Mouse (Mus musculus): ENCODE measurements around the gene Gm6793. TPM values are rescaled to one million over a fixed set of nuclear protein-coding genes. Genes with fewer than 3 reads are reported as not detected.

Gene Gm6793
- polyA plus RNA-seq, 2 experiments, result 0.17 TPM; not detected in 1

- DNase-seq (ENCODE audit: low read depth in 3 of 3, low spot score in 3 of 3), result no peak
- ATAC-seq (ENCODE audit: insufficient read depth), result no peak
- Histone ChIP-seq H3K36me3 (replicated peaks; ENCODE audit: control insufficient read depth, insufficient read depth, low read depth) (no peaks in the 10 kb centered on the region), H3K27ac (no peak overlapping the region), H3K4me3 (ENCODE audit: insufficient read depth in 1 of 2, low read depth in 2 of 2, low read length in 2 of 2) (no peak overlapping the region), H3K4me1 (replicated peaks; ENCODE audit: control insufficient read depth in 2 of 2, insufficient read depth in 2 of 2, low read length in 1 of 2) (no peaks in the 10 kb centered on the region), H3K9ac (replicated peaks) (no peak overlapping the region), H3K9me3 (ENCODE audit: control insufficient read depth, low read length) (no peaks in the 10 kb centered on the region), H3K4me2 (ENCODE audit: low read depth) (no peak overlapping the region), H3K27me3 (ENCODE audit: control insufficient read depth, insufficient read depth, low read length) (no peaks in the 10 kb centered on the region)
- 61% methylated on average over 7 of the region's 7 CpGs for WGBS (ENCODE audit: insufficient replicate concordance)
- TF ChIP-seq EP300 (IDR thresholded peaks at IDR 0.05; ENCODE audit: low read depth) (no peak), CTCF (IDR thresholded peaks at IDR 0.05; ENCODE audit: low read depth) (no peak)
These were observed 18.2 kb upstream of the Gm6793 start for GRCm38 (mm10) chr8:112033071-112033470.

- DNase-seq (ENCODE audit: low read depth in 3 of 3, low spot score in 3 of 3) (no peak), ATAC-seq (ENCODE audit: insufficient read depth) (no peak)
- Histone ChIP-seq H3K9ac (replicated peaks) (no peak overlapping the region), H3K4me2 (ENCODE audit: low read depth) (no peak overlapping the region), H3K4me1 (replicated peaks; ENCODE audit: control insufficient read depth in 2 of 2, insufficient read depth in 2 of 2, low read length in 1 of 2) (no peaks in the 10 kb centered on the region), H3K27ac (no peak overlapping the region), H3K27me3 (ENCODE audit: control insufficient read depth, insufficient read depth, low read length) (no peaks in the 10 kb centered on the region), H3K36me3 (replicated peaks; ENCODE audit: control insufficient read depth, insufficient read depth, low read depth) (no peaks in the 10 kb centered on the region), H3K4me3 (ENCODE audit: insufficient read depth in 1 of 2, low read depth in 2 of 2, low read length in 2 of 2) (no peak overlapping the region), H3K9me3 (ENCODE audit: control insufficient read depth, low read length) (no peaks in the 10 kb centered on the region)
- TF ChIP-seq EP300 (IDR thresholded peaks at IDR 0.05; ENCODE audit: low read depth), result no peak
- no peak for TF ChIP-seq CTCF (IDR thresholded peaks at IDR 0.05; ENCODE audit: low read depth)
- 49% methylated on average over 6 of the region's 6 CpGs for WGBS (ENCODE audit: insufficient replicate concordance)
These were observed 15.8 kb upstream of the Gm6793 start for GRCm38 (mm10) chr8:112030663-112031062.

- no peak overlapping the region for H3K27ac ChIP-seq
- H3K4me3 ChIP-seq (ENCODE audit: insufficient read depth in 1 of 2, low read depth in 2 of 2, low read length in 2 of 2), result no peak overlapping the region
- no peaks in the 10 kb centered on the region for H3K27me3 ChIP-seq (ENCODE audit: control insufficient read depth, insufficient read depth, low read length)
- no peak overlapping the region for H3K9ac ChIP-seq (replicated peaks)
- no peaks in the 10 kb centered on the region for H3K36me3 ChIP-seq (replicated peaks; ENCODE audit: control insufficient read depth, insufficient read depth, low read depth)
- ATAC-seq (ENCODE audit: insufficient read depth) (no peak), DNase-seq (ENCODE audit: low read depth in 3 of 3, low spot score in 3 of 3) (no peak)
- H3K9me3 ChIP-seq (ENCODE audit: control insufficient read depth, low read length), result no peaks in the 10 kb centered on the region
- WGBS (ENCODE audit: insufficient replicate concordance), result 56% methylated on average over 7 of the region's 7 CpGs
- no peaks in the 10 kb centered on the region for H3K4me1 ChIP-seq (replicated peaks; ENCODE audit: control insufficient read depth in 2 of 2, insufficient read depth in 2 of 2, low read length in 1 of 2)
- TF ChIP-seq CTCF (IDR thresholded peaks at IDR 0.05; ENCODE audit: low read depth), result no peak
- TF ChIP-seq EP300 (IDR thresholded peaks at IDR 0.05; ENCODE audit: low read depth), result no peak
- no peak overlapping the region for H3K4me2 ChIP-seq (ENCODE audit: low read depth)
These were observed 14.6 kb upstream of the Gm6793 start for GRCm38 (mm10) chr8:112029455-112029854.

GRCm38 (mm10) chr8:112011816-112012242, 3.0 kb downstream of the Gm6793 start:
- no peaks in the 10 kb centered on the region; the same call in 1 of the 2 replicates for H3K36me3 ChIP-seq (replicated peaks; ENCODE audit: control insufficient read depth, insufficient read depth, low read depth)
- peak overlapping the region; percentile 60 for H3K27ac ChIP-seq
- peak overlapping the region; percentile 92 to 95 for H3K4me3 ChIP-seq (ENCODE audit: insufficient read depth in 1 of 2, low read depth in 2 of 2, low read length in 2 of 2)
- H3K27me3 ChIP-seq (ENCODE audit: control insufficient read depth, insufficient read depth, low read length), result no peaks in the 10 kb centered on the region
- H3K9me3 ChIP-seq (ENCODE audit: control insufficient read depth, low read length), result no peaks in the 10 kb centered on the region
- H3K4me1 ChIP-seq (replicated peaks; ENCODE audit: control insufficient read depth in 2 of 2, insufficient read depth in 2 of 2, low read length in 1 of 2), result peaks cover 9 to 21% of the 10 kb centered on the region in 2 experiments
- DNase-seq (ENCODE audit: low read depth in 3 of 3, low spot score in 3 of 3) (peak in 2 of 3 experiments; percentile 28 to 37), ATAC-seq (ENCODE audit: insufficient read depth) (peak; percentile 57)
- under 1% methylated on average over 40 of the region's 40 CpGs for WGBS (ENCODE audit: insufficient replicate concordance)
- peak overlapping the region; percentile 79 for H3K9ac ChIP-seq (replicated peaks)
- peak overlapping the region; percentile 92 for H3K4me2 ChIP-seq (ENCODE audit: low read depth)
- TF ChIP-seq CTCF (IDR thresholded peaks at IDR 0.05; ENCODE audit: low read depth), result no peak
- no peak for TF ChIP-seq EP300 (IDR thresholded peaks at IDR 0.05; ENCODE audit: low read depth)

- peak; percentile 85 for ATAC-seq (ENCODE audit: insufficient read depth)
- WGBS (ENCODE audit: insufficient replicate concordance), result under 1% methylated on average over 61 of the region's 61 CpGs
- Histone ChIP-seq H3K9ac (replicated peaks) (peak within 1 kb of the TSS; percentile 79), H3K4me3 (ENCODE audit: insufficient read depth in 1 of 2, low read depth in 2 of 2, low read length in 2 of 2) (peak within 1 kb of the TSS; percentile 92 to 95), H3K4me1 (replicated peaks; ENCODE audit: control insufficient read depth in 2 of 2, insufficient read depth in 2 of 2, low read length in 1 of 2) (peaks cover 9 to 21% of the 10 kb centered on the region in 2 experiments), H3K36me3 (replicated peaks; ENCODE audit: control insufficient read depth, insufficient read depth, low read depth) (no peaks in the 10 kb centered on the region; the same call in 1 of the 2 replicates), H3K9me3 (ENCODE audit: control insufficient read depth, low read length) (no peaks in the 10 kb centered on the region), H3K27me3 (ENCODE audit: control insufficient read depth, insufficient read depth, low read length) (no peaks in the 10 kb centered on the region), H3K27ac (peak within 1 kb of the TSS; percentile 60), H3K4me2 (ENCODE audit: low read depth) (peak within 1 kb of the TSS; percentile 92)
- peak; percentile 83 to 91 (median 85) for DNase-seq (ENCODE audit: low read depth in 3 of 3, low spot score in 3 of 3)
- TF ChIP-seq EP300 (IDR thresholded peaks at IDR 0.05; ENCODE audit: low read depth), result no peak
- TF ChIP-seq CTCF (IDR thresholded peaks at IDR 0.05; ENCODE audit: low read depth), result no peak
These were observed 3.6 kb downstream of the Gm6793 start, which contains the start of the genes Kars and Terf2ip for GRCm38 (mm10) chr8:112010997-112011815. TSS of gene Kars (minus strand) at chr8:112011323. TSS of gene Terf2ip (plus strand) at chr8:112011398.
